18 mouse cellular contexts compared by ENCODE assay signal in genomic region chr1:118718055-118718454, GRCm38 (mm10).
"Had no signal": no experiment of that assay in that cellular context is flagged by ENCODE, and none has a peak within 500 bp of the region (broad histone marks: within the 10 kb centered on the region; RNA-seq: fewer than 3 reads in every experiment).

No protein-coding gene starts in this region.

- H3K4me3 ChIP-seq: left cerebral cortex, adult 2 months; liver, embryonic 13.5 days; lung, embryonic 15.5 days; midbrain, embryonic 12.5 days; midbrain, embryonic 15.5 days; neural tube, embryonic 12.5 days; neural tube, embryonic 15.5 days had no signal

- DNase-seq: layer of hippocampus, postnatal 36 days; liver, embryonic 13.5 days; lung, postnatal 10 days; lung, postnatal 36 days; right cerebral cortex, adult 18-20 months; right cerebral cortex, postnatal 14 days; right cerebral cortex, postnatal 4 days; thymus, adult 2 months; thymus, postnatal 14 days; thymus, postnatal 4 days had no signal

- H3K27me3 ChIP-seq: liver, embryonic 13.5 days; lung, embryonic 15.5 days; midbrain, embryonic 12.5 days; midbrain, embryonic 15.5 days; neural tube, embryonic 12.5 days; neural tube, embryonic 15.5 days had no signal

- H3K4me2 ChIP-seq: liver, embryonic 13.5 days; lung, embryonic 15.5 days; midbrain, embryonic 12.5 days; midbrain, embryonic 15.5 days; neural tube, embryonic 12.5 days; neural tube, embryonic 15.5 days had no signal

- H3K27ac ChIP-seq: left cerebral cortex, adult 2 months; liver, embryonic 13.5 days; lung, embryonic 15.5 days; midbrain, embryonic 12.5 days; midbrain, embryonic 15.5 days; neural tube, embryonic 12.5 days; neural tube, embryonic 15.5 days; stomach, postnatal 0 days had no signal

- H3K4me1 ChIP-seq: liver, embryonic 13.5 days; lung, embryonic 15.5 days; midbrain, embryonic 12.5 days; midbrain, embryonic 15.5 days; neural tube, embryonic 12.5 days; neural tube, embryonic 15.5 days had no signal

- H3K9ac ChIP-seq: liver, embryonic 13.5 days; lung, embryonic 15.5 days; midbrain, embryonic 12.5 days; midbrain, embryonic 15.5 days; neural tube, embryonic 12.5 days; neural tube, embryonic 15.5 days had no signal

- H3K36me3 ChIP-seq: liver, embryonic 13.5 days; lung, embryonic 15.5 days; midbrain, embryonic 12.5 days; midbrain, embryonic 15.5 days; neural tube, embryonic 12.5 days; neural tube, embryonic 15.5 days had no signal

- ATAC-seq: intestine, postnatal 0 days; midbrain, embryonic 15.5 days had no signal

- H3K9me3 ChIP-seq: lung, embryonic 15.5 days; midbrain, embryonic 12.5 days; midbrain, embryonic 15.5 days; neural tube, embryonic 12.5 days; neural tube, embryonic 15.5 days had no signal
